Mouse (Mus musculus) liver, embryonic 14.5 days (tissue): ENCODE data around the gene Eya2.
A peak's percentile ranks its signal among the peaks of the same experiment; 100 is the strongest.
"Not testable (repeated sequence)": the region's sequence is repeated elsewhere in the genome, so short reads cannot be mapped to it uniquely, and the experiment has no call there.

Experiments used
- CTCF ChIP-seq: IDR thresholded peaks from 2 replicates; pipeline ENCODE4 v1.5.1; 2016; ENCODE audit warnings: antibody characterized with exemption, low read depth, control low read depth
- EP300 ChIP-seq: IDR thresholded peaks from 2 replicates; pipeline ENCODE4 v1.6.1; 2016; ENCODE audit warnings: antibody characterized with exemption, low read depth

DNA sequence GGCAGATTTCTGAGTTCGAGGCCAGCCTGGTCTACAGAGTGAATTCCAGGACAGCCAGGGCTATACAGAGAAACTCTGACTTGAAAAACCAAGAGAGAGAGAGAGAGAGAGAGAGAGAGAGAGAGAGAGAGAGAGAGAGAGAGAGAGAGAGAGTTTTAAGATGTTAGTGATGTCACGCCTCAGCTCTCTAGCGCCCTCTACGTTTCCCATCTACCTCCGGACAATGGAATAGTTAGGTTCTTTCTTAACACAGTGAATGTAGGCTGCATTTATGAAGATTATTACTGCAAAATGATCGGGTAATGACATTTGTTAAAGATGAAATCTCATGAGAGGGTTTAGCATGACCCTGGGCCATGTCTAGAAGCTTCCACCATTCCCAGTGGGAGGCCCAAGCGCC, 44.4 kb upstream of the Eya2 start:
- TF ChIP-seq EP300: not testable (repeated sequence)
- TF ChIP-seq CTCF: peak; percentile 40; the same call in 1 of the 2 replicates
